Mouse (Mus musculus) adrenal gland, adult (tissue): ENCODE measurements around the gene Ampd2.
A peak's percentile ranks its signal among the peaks of the same experiment; 100 is the strongest.

Source experiments
- DNase-seq, 2 experiments: peaks; one replicate each; pipeline ENCODE4 v3.0.0; 2022 to 2023; ENCODE audit warnings: low spot score in 1 of 2; ENCODE audit not compliant: inconsistent age in 2 of 2

The Ampd2 gene

DNA sequence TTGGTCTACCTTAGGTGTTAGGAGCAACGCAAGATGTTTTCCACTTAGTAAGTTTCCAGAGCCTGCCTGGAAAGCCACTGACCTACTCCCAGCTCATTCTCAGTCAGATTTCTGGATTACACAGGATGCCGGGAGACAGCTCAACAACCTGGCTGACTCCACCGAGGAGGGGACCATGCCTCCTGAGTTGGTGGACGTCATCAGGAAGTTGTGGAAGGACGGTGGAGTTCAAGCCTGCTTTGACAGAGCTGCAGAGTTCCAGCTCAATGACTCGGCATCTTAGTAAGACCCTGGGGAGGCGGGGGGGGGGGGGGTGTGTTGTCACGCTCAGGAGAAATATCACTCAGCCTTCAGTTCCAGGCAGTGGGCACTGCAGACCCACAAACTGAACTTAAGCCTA, 9.8 kb upstream of the Ampd2 start:
- peak; percentile 26 to 73 for DNase-seq

DNA sequence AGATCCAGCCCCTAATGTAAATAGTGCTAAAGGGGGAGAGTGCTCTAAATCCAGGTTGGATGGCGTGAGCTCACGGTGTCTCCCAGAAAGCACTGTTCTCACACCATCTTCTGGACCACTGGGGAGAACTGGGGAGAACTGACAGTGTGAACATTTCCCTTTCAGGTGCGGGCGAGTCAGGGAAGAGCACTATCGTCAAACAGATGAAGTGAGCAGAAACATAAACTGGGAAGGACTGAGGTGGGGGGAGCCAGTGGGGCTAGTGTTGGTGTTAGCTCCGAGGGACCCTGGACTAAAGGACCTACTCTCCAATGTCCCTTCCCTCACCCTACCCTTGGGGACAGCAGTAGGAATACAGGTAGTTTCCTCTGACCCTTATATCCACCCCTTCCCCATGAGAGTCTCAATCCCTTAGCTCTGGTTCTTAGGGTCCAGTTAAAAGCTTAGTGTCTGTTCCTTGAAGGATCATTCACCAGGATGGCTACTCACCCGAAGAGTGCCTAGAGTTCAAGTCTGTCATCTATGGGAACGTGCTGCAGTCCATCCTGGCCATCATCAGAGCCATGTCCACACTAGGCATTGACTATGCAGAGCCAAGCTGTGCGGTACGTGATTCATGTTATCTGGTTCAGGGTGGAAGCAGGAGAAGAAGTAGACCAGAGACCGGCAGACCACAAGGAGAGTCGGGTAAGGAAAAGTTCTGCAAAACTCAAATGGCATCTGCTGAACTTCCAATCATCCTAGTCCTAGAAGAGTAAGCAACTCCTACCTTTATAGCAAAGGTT, 8.7 kb upstream of the Ampd2 start:
- DNase-seq: peak in 1 of 2 experiments; percentile 40

DNA sequence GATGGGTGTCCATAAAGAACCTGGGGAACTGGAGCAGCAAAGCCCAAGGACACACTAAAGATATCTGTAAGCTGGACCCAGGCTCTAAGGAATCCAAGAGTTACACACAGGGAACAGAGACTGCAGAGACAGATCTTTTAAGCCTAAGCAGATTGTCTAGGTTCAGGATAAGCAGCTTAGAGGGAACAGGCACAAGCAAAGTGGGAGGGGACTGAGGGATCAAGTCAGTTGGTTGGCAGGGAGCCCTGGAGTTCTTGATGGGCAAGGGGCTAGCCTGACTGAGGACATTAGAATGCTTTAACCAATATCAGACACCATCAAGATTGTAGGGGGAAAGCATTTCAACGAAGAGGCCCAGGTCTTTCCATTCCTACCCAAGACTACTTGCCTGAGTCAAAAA, 7.7 kb upstream of the Ampd2 start:
- peak; percentile 42 to 79 for DNase-seq

DNA sequence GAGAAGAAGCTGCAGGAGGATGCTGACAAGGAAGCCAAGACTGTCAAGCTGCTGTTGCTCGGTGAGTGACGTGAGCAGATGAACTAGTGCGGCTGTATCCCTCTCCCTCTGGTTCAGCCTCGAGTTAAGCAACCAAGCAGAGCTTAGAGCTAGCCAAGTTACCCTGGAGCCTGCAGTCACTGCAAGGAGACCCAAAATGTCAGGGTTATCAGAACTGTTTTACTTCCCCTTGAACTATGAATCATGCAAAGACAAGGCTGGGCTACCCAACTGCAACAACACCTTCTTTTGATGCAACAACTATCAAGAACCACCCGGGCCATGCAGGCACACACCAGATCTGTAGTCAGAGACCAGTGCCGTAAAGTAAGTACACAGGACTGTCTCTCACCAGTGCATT, 6.9 kb upstream of the Ampd2 start:
- peak; percentile 86 to 92 for DNase-seq

DNA sequence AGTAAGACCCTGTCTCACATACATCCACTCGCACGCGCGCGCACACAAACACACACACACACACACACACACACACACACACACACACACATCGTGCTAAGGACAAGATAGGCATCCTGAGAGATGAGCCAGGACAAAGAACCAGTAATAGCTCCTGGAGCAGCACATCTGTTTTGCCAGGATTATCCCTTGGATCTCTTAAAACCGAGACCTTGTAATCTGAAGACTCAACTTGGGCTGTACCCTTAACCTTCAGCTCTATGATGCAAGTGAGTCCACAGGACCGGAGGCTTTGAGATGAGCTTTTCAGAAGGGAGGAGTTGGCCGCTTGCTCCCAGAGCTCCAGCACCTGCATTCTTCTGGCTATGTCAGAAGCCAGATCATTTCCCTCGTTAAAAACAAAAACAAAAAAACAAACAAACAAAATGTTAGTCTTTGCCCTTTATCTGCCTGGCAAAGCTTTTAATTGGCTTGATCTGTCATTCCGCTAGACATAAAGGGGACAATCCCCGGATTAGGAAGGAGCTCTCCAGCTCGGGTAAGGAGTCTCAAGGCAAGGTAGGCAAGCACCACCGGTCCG, 6.2 kb upstream of the Ampd2 start, which contains the start of gene Gnat2:
Gene Gnat2 (plus strand): TSS at position 254 of the 580 bp plus-strand sequence.
- peak; percentile 59 to 87 for DNase-seq

DNA sequence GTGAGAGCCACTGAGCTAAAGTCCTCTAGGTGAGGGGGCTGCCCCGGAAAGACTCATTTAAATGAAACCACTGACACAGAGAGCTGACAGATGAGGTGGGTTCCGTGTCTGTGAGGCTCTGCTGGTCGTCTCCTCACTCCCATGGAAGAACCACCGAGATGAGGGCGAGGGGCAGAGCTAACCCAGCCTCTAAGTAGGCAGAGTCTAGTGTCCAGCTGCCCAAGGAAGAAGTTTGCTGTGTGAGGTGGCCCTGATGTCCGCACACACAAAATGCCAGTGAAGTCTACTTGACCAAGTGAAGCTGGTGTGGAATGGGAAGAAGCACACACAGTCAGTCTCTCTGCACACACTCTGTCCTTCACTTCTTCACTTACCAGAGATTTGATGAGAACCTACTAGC, 5.6 kb upstream of the Ampd2 start:
- peak; percentile 38 to 79 for DNase-seq

DNA sequence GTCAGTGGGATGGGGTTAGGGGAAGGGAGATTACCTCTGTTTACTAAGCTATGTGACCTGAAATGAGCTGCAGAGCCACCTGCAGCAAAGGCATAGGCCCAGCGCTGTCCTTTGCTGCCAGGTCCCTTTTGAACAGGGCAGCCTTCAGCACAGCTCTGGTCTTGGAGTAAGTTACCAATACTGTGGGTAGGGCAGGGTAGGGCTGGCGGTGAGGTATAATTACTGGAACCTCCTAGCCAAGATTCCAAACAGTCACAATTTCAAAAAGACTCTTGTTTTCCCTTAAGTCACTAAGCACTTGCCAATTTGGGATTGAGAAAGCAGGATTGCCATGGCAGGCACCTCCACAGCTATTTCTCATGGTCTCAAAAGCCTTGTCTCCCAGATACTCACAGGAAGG, 4.1 kb upstream of the Ampd2 start:
- DNase-seq: peak; percentile 10 to 62

DNA sequence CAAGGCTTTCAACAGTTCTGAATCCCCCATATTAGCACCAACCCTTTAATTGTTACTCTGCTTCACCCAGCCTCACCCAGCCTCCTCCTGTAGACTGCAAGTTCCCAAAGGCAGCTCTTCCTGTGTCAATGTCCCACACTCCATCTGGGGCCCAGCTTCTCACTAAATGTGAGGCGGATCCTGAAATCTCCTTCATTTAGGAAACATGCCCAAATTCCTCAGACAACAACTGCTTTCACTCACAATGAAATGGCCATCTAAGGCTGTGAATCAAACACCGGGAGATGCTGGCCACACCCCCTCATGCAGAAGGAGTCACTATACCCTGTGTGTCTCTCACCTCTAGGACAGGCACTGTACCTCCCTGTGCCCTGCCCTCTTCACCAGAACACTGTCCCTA, 3.5 kb upstream of the Ampd2 start:
- DNase-seq: peak in 1 of 2 experiments; percentile 30

DNA sequence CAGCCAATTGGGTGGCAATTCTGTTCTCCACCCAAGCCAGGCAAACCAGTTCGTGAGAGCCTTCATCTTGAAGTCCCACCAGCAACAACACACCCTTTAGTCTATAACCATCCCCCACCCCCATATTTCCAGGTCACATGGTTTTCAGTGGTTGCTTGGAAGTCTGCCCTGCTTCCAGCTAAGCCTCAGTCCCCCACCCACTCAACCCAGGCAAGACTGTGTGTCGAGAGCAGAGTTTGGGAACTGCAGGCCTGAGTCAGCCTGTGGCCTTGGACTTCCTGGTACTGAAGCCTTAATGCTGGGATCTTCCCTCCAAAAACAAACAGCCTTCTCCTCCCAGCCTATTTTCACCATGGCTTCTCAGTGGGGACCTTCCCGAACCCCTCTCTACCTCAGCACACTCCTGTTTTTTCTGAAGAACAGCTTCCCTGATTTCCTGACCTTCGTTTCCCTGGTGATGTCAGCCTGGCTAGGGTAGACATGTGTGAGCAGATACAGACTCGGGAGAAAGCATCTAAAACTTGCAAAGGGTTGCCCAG, 2.5 kb upstream of the Ampd2 start:
- peak; percentile 65 to 87 for DNase-seq

DNA sequence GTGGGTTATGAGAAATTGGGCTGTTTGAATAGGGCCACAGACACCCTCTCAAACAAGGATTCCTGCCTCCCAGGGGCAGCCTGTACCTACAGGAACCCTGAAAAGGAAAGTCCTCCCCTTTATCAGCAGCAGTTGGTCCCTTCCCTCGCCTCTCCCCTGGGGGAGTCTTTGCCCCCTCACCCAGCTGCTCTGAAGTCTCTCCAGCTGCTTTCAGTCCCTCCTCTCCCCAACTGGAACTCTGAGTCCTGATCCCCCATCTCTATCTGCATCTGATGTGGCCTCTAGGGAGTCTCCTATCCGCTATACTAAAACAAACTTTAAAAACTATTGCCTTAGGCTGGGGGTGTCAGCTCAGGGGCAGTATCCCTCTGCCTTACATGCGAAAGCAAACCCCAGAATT, 878 bp upstream of the Ampd2 start:
- DNase-seq: peak in 1 of 2 experiments; percentile 31

DNA sequence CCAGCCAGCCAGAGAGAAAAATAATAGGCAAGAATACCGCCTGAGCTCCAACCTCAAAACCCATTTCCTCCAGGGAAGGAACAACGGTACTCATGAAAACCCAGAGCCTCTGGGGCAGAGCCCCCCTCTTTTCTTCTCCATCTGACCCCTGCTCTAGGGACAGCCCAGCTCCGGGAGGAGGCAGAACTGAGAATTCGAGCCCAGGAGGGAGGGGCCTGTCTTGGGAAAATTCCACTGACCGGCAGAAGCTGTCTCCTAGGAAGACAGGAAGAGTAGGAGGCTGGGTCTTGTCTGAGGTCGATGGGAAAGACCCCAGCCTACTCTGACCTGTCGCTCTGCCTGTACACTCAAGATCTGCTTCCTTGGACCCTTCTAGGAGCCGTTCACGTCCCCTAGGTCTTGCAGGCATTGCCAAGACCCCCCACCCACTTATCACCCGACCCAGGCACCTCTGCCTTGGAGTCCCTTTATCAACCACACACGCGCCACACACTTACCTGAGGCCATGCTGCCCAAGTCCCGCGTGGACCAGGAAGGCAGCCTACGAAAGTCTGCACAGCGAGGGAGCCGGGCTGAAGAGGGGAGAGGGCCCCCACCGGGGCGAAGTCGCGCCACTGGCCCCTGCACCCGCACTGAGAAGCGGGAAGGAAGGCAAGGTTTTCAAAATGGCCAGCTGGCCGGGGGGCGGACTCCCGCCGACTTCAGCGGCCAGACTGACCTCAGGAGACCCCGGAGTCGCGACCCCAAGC, 556 bp downstream of the Ampd2 start:
- peak; percentile 93 to 97 for DNase-seq

DNA sequence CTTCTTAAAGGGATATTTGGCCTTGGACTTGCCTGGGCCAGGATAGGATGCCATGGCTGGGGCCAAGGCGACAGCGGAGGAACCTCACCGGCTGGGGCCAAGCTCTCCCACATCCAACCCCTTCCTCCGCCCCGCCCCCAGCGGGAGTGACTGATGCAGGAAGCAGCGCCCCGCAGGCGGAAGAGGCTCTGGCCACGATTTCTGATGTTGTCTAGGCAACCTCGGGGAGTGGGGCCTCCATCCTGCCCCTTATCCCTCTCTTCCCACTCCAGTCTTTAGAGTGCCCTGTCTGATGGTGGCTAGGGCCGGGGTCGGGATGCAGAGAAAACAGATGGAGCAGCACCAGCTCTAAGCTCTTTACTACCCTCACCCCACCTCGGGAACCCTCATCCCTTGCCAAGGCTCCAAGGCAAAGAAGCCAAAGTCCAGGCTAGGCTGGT, 1.1 kb downstream of the Ampd2 start:
- DNase-seq: peak; percentile 98

DNA sequence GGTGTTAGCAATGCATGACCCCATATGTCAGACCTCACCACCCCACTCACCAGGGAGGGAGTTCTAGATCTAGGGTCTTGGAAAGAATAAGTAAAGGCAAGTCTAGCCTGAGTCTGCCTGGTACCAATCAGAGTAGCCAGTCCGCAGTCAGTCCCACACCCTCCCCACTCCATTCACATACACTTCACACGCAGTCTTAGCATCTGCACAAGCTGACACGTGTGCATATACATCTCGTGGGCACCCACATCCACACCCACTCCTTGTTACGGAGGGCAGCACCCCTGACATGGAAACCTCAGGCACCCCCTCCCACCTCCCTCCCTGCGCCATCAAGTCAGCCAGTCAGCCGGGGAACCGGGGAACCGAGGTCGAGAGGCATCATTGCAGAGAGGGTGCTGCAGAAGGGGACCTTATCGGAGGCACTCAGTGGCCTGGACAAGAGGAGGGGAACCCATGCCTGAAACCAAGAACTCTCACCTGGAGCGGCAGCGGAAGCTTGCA, 1.6 kb downstream of the Ampd2 start:
- no peak for DNase-seq

DNA sequence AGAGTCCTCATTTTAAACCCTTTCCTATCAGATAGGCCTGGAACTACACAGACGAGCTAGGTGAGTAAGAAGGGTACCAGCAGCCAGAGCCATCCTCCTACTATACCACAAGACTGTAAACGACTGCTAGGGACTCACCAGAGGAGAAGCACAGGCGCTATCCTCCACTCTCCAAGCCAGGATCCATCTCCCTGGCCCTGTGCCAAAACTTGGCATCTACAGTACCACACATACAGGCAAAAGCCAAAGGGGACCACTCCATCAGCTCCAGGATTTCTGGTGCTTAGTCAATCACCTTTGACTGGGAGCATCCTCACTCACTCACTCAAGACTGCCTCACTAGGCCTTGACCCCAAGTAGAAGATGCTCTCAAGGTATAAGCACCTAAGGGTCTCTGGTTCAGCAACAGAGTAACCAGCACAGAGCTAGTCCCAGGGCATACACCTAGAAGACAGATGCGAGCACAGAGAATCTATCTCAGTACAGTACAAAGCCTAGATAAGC, 2.5 kb downstream of the Ampd2 start:
- peak; percentile 50 to 69 for DNase-seq

DNA sequence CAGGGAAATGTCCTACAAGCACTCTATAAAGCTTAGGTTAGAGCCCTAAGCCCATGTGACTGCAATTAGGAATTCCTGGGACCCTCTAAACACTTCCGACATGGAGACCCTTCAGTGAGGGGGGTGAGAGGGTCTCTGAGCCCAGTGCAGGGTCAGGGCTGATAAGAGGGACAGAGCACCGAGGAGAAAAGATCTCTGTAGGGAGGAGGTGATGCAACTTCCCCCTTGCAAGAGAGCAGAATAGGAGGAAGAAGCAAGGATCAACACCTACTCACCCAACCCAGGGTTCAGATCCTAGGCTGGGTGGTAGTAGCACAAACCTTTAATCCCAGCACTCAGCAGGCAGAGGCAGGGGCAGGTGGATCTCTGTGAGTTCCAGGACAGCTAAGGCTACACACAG, 3.3 kb downstream of the Ampd2 start:
- DNase-seq: peak; percentile 10 to 59

DNA sequence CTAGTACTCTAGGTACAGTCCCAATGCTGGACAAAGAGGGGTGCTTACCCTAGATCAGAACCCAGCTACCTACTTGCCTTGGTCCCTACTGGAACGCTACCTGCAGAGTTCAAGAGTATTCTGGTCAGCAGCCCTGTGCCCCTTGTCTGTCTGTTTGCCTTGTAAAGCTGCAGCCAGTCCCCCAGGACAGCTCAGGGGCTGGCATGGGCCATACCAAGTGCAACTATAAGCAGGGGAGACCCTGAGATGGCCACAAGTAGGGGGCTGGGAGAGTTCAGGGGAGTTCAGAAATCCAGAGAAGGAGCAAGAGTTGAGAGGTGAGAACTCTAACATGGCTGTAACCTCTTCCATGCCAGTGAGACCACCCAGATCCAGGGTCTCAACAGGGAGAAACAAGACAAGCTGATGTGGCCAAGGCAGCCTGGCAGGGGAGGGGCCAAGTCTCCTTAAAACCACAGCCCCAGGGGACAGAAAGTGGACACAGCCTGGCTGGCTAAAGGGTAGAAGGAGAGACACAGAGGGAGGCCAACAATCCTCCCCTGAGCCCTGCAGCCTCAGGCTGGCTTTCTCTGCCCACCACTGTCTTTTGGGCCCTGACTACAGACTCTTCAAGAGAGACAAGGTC, 4.1 kb downstream of the Ampd2 start:
- peak; percentile 37 to 79 for DNase-seq

DNA sequence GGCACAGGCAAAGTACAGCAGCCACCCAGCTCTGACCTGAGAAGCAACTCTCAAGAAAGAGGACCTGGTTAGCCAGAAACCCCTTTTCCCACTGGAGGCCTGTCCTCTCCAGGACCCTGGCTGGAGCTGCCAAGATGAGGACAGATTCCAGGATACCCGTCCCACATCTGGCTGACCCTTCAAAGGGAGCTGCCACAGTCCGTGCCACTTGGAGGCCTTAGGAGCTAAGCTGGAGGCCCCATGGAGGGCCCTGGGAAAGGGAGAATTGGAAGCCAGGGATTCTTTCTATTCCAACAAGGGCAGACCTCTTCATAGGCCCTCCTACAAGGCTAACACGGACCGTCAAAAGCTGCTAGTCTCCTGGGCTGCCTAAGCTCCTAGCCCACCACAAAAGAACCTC, 4.8 kb downstream of the Ampd2 start:
- peak; percentile 22 to 71 for DNase-seq

DNA sequence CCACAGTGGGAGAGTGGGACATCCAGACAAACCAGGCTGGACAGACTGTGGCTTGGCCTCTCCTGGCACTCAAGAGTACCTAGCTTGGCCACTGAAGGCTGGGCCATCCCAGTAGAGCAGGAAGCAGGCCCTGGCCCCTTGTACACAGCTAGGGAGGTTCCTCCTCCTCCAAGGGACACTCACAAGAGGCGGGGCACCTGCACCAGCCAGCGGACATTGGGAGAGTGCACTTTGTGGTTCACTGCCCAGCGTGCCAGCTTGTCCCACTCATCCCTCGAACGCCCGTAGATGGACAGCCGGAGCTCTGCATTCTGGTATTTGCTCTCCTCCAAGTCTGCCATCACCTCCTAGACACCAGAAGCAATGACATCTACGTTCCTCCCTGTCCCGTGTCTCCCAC, 9.6 kb downstream of the Ampd2 start:
- no peak for DNase-seq

DNA sequence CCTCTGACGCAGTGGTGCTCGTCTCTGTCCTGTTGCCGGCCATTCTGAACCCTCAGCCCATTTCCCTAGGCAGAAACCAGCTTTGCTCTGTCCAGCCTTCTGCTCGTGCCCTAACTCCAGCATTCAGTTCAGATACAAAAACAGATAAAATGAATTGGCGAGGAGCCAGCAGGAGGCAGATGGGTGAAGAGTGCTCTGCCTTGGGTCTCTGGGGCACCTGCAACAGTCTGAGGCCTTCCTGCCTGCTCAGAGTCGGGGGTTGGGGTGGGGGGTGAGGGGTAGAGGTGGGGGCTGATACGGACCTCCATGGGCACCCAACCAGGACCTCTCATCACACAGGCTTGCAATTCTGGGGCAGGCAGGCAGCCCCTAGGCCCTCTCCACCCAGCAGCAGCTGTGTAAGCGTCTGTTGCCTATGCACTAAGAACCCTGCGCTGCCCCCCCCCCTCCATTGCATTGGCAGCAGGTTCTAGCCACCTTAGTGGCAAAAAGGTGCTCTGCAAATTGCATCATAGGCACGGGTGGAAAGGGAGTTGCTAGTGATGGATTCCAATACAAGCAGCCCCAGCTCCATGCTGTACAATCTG, 13.4 kb downstream of the Ampd2 start:
- DNase-seq: peak; percentile 26 to 69
